Mouse (Mus musculus): ENCODE results near the gene Hist1h3c. TPM values are rescaled to one million over a fixed set of nuclear protein-coding genes. Genes with fewer than 3 reads are reported as not detected.
"Not testable (repeated sequence)": the region's sequence is repeated elsewhere in the genome, so short reads cannot be mapped to it uniquely, and the experiment has no call there.

Hist1h3c gene
- polyA plus RNA-seq (2012; rRNA removed): 0.48 and 0.84 TPM in 2 replicates

GRCm38 (mm10) chr13:23745381-23746161 lies at the start of gene Hist1h3c:
Hist1h3c (minus strand) TSS chr13:23745602.
- peak; percentile 45 for DNase-seq (ENCODE audit: low spot score)

- no peak for DNase-seq (ENCODE audit: low spot score)
Observed at GRCm38 (mm10) chr13:23792520-23792919, 47.1 kb upstream of the Hist1h3c start.

- no peak for DNase-seq (ENCODE audit: low spot score)
Observed at GRCm38 (mm10) chr13:23779025-23779424, 33.6 kb upstream of the Hist1h3c start.

- DNase-seq (ENCODE audit: low spot score): no peak
Observed at GRCm38 (mm10) chr13:23778339-23778738, 32.9 kb upstream of the Hist1h3c start.

- DNase-seq (ENCODE audit: low spot score): no peak
Observed at GRCm38 (mm10) chr13:23772561-23773313, 27.3 kb upstream of the Hist1h3c start.

GRCm38 (mm10) chr13:23769613-23770012 lies 24.2 kb upstream of the Hist1h3c start, which contains the start of gene Trim38:
Trim38 (plus strand) TSS chr13:23769913.
- not testable (repeated sequence) for DNase-seq (ENCODE audit: low spot score)

GRCm38 (mm10) chr13:23768834-23769397 lies 23.5 kb upstream of the Hist1h3c start:
- no peak for DNase-seq (ENCODE audit: low spot score)

- no peak for DNase-seq (ENCODE audit: low spot score)
Observed at GRCm38 (mm10) chr13:23766772-23767171, 21.4 kb upstream of the Hist1h3c start.

GRCm38 (mm10) chr13:23765172-23765513 lies 19.7 kb upstream of the Hist1h3c start:
- no peak for DNase-seq (ENCODE audit: low spot score)

GRCm38 (mm10) chr13:23764324-23765171 lies 19.1 kb upstream of the Hist1h3c start:
- DNase-seq (ENCODE audit: low spot score): no peak

GRCm38 (mm10) chr13:23763586-23764323 lies 18.4 kb upstream of the Hist1h3c start, which contains the start of gene Hist1h1a:
Hist1h1a (plus strand) TSS chr13:23763666.
- DNase-seq (ENCODE audit: low spot score): peak; percentile 60

- no peak for DNase-seq (ENCODE audit: low spot score)
Observed at GRCm38 (mm10) chr13:23763242-23763585, 17.8 kb upstream of the Hist1h3c start.

- peak; percentile 42 for DNase-seq (ENCODE audit: low spot score)
Observed at GRCm38 (mm10) chr13:23761871-23762821, 16.7 kb upstream of the Hist1h3c start, which contains the start of gene Hist1h3a. Hist1h3a (minus strand) TSS chr13:23762386.

- peak; percentile 86 for DNase-seq (ENCODE audit: low spot score)
Observed at GRCm38 (mm10) chr13:23760972-23761864, 15.8 kb upstream of the Hist1h3c start, which contains the start of gene Hist1h4a. Hist1h4a (minus strand) TSS chr13:23761230.

GRCm38 (mm10) chr13:23760240-23760971 lies 15.0 kb upstream of the Hist1h3c start:
- no peak for DNase-seq (ENCODE audit: low spot score)

GRCm38 (mm10) chr13:23759916-23760239 lies 14.5 kb upstream of the Hist1h3c start:
- DNase-seq (ENCODE audit: low spot score): no peak

GRCm38 (mm10) chr13:23759251-23759771 lies 13.9 kb upstream of the Hist1h3c start:
- no peak for DNase-seq (ENCODE audit: low spot score)

- no peak for DNase-seq (ENCODE audit: low spot score)
Observed at GRCm38 (mm10) chr13:23757921-23758320, 12.5 kb upstream of the Hist1h3c start.
